Mouse (Mus musculus) testis, adult 2 months (tissue): Measurements from ENCODE around the gene Agap2. TPM values are rescaled to one million over a fixed set of nuclear protein-coding genes. Genes with fewer than 3 reads are reported as not detected.

Source experiments
- H3K27ac ChIP-seq: fragments of 200-500 bp; 2 replicates; pipeline ENCODE4 v1.5.1; 2012; ENCODE audit warnings: low read depth, low read length; ENCODE audit not compliant: control insufficient read depth, insufficient read depth
- H3K27me3 ChIP-seq: fragments of 200-500 bp; 2 replicates; pipeline ENCODE4 v1.6.1; 2012; ENCODE audit warnings: mild to moderate bottlenecking, low read length, moderate library complexity; ENCODE audit not compliant: control insufficient read depth, insufficient read depth
- H3K36me3 ChIP-seq: fragments of 200-500 bp; 2 replicates; pipeline ENCODE4 v1.6.1; 2012; ENCODE audit warnings: mild to moderate bottlenecking, low read length; ENCODE audit not compliant: control insufficient read depth, insufficient read depth
- H3K4me1 ChIP-seq: fragments of 200-500 bp; 2 replicates; pipeline ENCODE4 v1.6.1; 2012; ENCODE audit warnings: low read length; ENCODE audit not compliant: control insufficient read depth, insufficient read depth
- H3K4me3 ChIP-seq: fragments of 200-500 bp; 2 replicates; pipeline ENCODE4 v1.5.1; 2012; ENCODE audit warnings: low read depth, mild to moderate bottlenecking, low read length, moderate library complexity, mixed read lengths; ENCODE audit not compliant: control insufficient read depth
- CTCF ChIP-seq: fragments of 200-500 bp; IDR thresholded peaks from 2 replicates; pipeline ENCODE4 v1.5.1; 2012; ENCODE audit warnings: low read depth, mild to moderate bottlenecking, inconsistent platforms, low read length, moderate library complexity; ENCODE audit not compliant: control insufficient read depth, insufficient read depth, insufficient replicate concordance
- POLR2A ChIP-seq: fragments of 200-500 bp; IDR thresholded peaks from 2 replicates; pipeline ENCODE4 v1.6.1; 2012; ENCODE audit warnings: low read depth, mild to moderate bottlenecking, inconsistent platforms, low read length, moderate library complexity; ENCODE audit not compliant: control insufficient read depth
- polyA plus RNA-seq: library from polyadenylated mRNA; depleted of rRNA; stranded (reverse); fragments of >200 nt; gene quantifications from 2 replicates; pipeline ENCODE4 v1.2.3, GENCODE M21; 2012

The Agap2 gene
- polyA plus RNA-seq, 1 experiment = 0.53 TPM

DNA sequence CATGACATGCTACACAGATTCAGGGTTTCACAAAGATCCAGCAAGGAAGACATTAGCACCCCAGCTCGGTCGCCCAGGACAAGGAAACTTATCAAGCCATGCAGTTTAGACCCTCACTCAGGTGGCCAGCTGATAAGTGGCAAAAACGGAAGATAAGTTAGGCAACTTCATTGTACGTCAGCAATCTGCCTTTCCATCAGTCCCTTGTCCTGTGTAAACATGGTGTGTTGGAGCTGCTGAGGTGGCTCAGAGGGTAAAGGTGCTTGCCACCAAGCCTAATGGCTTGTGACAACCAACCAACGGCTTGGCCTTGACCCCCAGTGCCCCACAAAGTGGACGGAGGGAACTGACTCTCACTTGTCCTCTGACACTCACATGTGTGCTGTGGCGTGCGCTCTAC, 25.3 kb downstream of the Agap2 start:
- H3K4me1 ChIP-seq = no peaks in the 10 kb centered on the region; the same call in 1 of the 2 replicates
- no peak overlapping the region for H3K4me3 ChIP-seq
- TF ChIP-seq POLR2A (no peak), CTCF (no peak)
- no peaks in the 10 kb centered on the region for H3K27me3 ChIP-seq
- H3K27ac ChIP-seq = no peak overlapping the region
- H3K36me3 ChIP-seq = no peaks in the 10 kb centered on the region

DNA sequence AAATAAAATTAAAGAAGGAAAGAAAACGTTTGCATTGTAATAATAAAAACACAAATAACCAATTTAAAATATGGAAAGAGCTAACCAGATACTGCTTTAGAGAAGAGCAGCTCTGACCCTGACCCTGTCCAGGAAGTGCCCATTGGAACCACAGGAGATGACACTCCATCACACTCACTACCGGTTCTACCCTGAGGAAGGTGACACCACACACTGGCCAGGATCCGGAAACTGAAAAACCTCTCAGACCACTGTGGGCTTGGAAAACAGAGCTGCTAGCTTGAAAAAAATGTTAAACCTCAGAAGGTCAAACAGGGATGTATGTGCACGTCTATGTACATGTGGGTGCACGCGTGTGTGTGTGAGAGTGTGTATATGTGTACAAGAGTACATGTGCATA, 26.1 kb downstream of the Agap2 start:
- TF ChIP-seq POLR2A (no peak), CTCF (no peak)

DNA sequence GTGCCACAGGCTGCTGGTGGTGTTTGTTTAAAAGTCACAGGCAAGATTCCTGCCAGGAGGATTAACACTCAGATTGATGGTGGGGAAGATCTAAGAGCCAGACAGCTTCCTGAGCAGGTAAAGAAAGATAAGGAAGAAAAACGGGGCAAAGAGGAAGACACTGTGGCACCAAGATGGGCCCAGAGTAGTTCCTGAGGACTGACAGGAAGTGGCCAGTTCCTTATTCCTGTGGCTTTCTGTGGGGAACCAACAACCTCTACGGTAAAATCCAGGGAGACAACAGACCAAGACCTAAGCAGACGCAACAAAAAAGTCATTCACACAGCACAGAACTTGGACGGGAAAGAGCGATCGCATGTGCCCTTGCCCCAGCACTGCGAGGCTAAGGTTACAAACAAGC, 28.5 kb downstream of the Agap2 start:
- H3K36me3 ChIP-seq = no peaks in the 10 kb centered on the region

More for the DNA sequence above, 26.1 kb downstream of the Agap2 start:
- Histone ChIP-seq H3K27ac (no peak overlapping the region), H3K4me3 (no peak overlapping the region), H3K36me3 (no peaks in the 10 kb centered on the region), H3K27me3 (no peaks in the 10 kb centered on the region), H3K4me1 (no peaks in the 10 kb centered on the region; the same call in 1 of the 2 replicates)

DNA sequence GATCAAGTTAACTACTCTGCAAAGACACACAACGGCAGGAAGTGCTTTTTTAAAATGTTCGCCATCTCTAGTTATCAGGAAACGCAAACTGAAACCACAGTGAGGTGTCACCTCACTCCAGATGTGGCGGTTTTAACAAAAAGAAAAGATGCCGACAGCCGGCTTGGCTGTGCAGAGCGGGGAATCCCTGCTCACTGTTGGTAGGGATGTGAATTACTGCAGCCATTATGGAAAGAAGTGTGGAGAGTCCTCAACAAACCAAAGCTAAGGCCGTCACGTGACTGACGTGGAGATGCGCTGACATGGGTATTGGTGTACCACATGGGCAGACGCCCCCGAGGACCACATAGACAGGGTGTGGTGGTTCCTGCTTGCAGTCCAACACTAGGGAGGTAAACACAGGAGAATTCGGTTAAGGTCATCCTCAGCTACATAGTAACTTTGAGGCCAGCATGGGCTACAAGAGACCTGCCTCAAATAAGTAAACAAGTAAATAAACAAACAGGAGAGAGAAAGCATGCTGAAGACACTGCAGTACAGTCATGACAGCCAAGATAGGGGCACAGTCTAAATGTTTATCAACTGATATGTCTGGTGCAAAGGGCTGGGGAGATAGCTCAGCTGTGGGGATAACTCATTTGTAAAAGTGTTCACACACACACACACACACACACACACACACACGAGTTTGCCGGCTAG, 32.6 kb downstream of the Agap2 start:
- TF ChIP-seq CTCF (no peak), POLR2A (no peak)
- Histone ChIP-seq H3K36me3 (no peaks in the 10 kb centered on the region), H3K27ac (no peak overlapping the region), H3K4me3 (no peak overlapping the region), H3K27me3 (no peaks in the 10 kb centered on the region), H3K4me1 (no peaks in the 10 kb centered on the region)

More for the DNA sequence above, 28.5 kb downstream of the Agap2 start:
- TF ChIP-seq CTCF (no peak), POLR2A (no peak)
- Histone ChIP-seq H3K4me3 (no peak overlapping the region), H3K4me1 (no peaks in the 10 kb centered on the region), H3K27me3 (no peaks in the 10 kb centered on the region), H3K27ac (no peak overlapping the region)

DNA sequence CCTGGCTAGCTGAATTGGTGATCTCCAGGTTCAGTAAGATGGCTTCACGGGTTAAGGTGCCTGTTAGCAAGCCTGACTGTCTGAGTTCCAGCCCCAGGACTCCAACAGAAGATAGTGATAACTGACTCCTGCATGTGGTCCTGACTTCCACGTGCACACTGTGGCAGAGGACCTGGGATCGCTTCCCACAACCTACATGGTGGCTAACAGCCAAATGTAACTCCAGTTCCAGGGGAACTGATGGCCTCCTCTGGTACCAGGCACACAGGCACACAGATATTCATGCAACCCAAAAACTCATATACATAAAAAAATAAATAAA, 33.1 kb downstream of the Agap2 start:
- TF ChIP-seq CTCF (no peak), POLR2A (no peak)

DNA sequence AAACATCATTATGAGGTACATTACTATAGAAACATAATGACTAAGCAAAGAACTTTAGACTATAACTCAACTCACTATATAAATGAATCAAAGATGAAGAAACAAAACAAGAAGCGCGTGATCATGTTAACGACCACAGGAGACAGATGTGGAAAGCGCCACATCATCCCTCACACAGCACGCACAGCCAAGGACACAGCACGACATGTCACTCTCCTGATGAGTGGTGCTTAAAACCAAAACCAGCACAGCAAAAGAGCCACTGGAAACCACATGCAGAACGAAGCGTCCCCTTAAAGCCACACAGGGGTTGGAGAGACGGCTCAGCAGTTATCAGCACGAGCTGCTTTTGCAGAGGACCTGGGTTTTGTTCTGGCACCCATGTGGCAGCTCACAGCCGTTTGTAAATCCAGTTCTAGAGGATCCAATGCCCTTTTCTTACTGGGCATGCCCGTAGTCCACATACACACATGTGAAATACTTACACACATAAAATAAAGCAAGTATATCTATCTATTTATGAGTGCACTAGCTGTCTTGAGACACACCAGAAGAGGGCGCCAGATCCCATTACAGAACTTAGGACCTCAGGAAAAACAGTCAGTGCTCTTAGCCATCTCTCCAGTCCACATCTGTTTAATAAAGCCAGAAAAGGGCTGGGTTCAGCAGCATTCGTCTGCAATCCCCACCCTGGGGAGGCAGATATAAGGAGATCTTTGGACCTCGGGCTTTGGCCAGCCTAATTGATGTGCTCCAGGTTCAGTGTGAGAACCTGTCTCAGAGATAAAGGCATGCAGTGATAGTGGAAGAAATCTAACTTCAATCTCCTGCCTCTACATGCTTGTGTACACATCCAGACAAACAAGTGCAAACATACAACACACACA, 36.2 kb downstream of the Agap2 start:
- H3K27me3 ChIP-seq = no peaks in the 10 kb centered on the region
- H3K4me1 ChIP-seq = no peaks in the 10 kb centered on the region
- TF ChIP-seq POLR2A (no peak), CTCF (no peak)
- H3K27ac ChIP-seq = no peak overlapping the region
- H3K36me3 ChIP-seq = no peaks in the 10 kb centered on the region
- no peak overlapping the region for H3K4me3 ChIP-seq

More for the DNA sequence above, 33.1 kb downstream of the Agap2 start:
- Histone ChIP-seq H3K27ac (no peak overlapping the region), H3K27me3 (no peaks in the 10 kb centered on the region), H3K36me3 (no peaks in the 10 kb centered on the region), H3K4me3 (no peak overlapping the region), H3K4me1 (no peaks in the 10 kb centered on the region)

DNA sequence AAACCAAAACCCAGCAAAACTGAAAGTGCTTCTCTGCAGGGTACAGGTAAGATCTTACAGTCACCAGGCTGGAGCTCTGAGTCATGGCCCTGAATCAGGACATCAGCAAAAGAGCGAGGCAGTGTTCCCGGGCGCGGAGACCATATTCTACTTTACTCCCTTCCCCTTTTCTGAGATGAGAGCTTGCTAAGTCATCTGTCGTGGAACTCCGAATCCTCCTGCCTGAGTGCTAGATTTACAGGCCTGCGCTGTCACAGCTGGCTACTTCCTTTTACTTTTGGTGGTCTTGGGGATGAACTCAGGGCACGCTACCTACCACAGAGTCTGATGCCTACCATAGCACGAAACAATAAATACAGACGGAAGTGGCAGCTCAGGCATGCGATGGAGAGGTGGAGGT, 39.3 kb downstream of the Agap2 start:
- no peak overlapping the region for H3K27ac ChIP-seq
- H3K4me3 ChIP-seq = no peak overlapping the region
- TF ChIP-seq POLR2A (no peak), CTCF (no peak)
- peaks cover 3% of the 10 kb centered on the region; the same call in 1 of the 2 replicates for H3K4me1 ChIP-seq
- peaks cover 4% of the 10 kb centered on the region for H3K36me3 ChIP-seq
- H3K27me3 ChIP-seq = no peaks in the 10 kb centered on the region
